Mouse (Mus musculus) gastrocnemius, adult 18-20 months (tissue): ENCODE measurements around the gene Lpcat3. TPM values are rescaled to one million over a fixed set of nuclear protein-coding genes. Genes with fewer than 3 reads are reported as not detected.

ENCODE experiments used
- DNase-seq: peaks from one replicate; pipeline ENCODE4 v3.0.0; 2021; ENCODE audit warnings: low spot score
- total RNA-seq, 2 experiments: library from RNA; stranded (reverse); gene quantifications; 2 replicates each; pipeline ENCODE4 v1.2.3; 2021

Gene Lpcat3
- total RNA-seq, 2 experiments from 2014 or later = 14.4 to 17.8 TPM

DNA sequence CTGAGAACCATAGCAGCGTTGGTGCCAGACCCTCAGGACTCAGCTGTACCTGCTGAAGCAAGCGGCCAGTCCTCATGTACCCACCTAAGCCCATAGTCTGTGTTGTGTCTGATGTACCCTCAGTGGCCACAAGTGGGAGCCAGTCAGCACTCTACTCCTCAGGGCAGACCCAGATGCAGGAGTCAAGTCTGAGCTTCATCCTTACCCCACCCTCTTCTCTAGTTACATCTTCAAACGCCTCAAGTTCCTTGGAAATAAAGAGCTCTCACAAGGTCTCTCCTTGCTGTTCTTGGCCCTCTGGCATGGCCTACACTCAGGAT is 39.9 kb downstream of the Lpcat3 start:
- peak; percentile 66 for DNase-seq

GRCm38 (mm10) chr6:124703789-124704188 is 41.0 kb downstream of the Lpcat3 start:
- no peak for DNase-seq

- DNase-seq = no peak
Measured at GRCm38 (mm10) chr6:124704417-124704816, 41.6 kb downstream of the Lpcat3 start.

- no peak for DNase-seq
Measured at GRCm38 (mm10) chr6:124706061-124706627, 43.3 kb downstream of the Lpcat3 start.

- no peak for DNase-seq
Measured at GRCm38 (mm10) chr6:124708289-124708889, 45.6 kb downstream of the Lpcat3 start.

- DNase-seq = peak; percentile 98
Measured at GRCm38 (mm10) chr6:124711824-124712782, 49.3 kb downstream of the Lpcat3 start, which contains the start of the genes Emg1 and Phb2. TSS of gene Emg1 (minus strand) at chr6:124712178. TSS of gene Phb2 (plus strand) at chr6:124712336.

- DNase-seq = no peak
Measured at GRCm38 (mm10) chr6:124712918-124713317, 50.1 kb downstream of the Lpcat3 start.

GRCm38 (mm10) chr6:124716864-124717490 is 54.1 kb downstream of the Lpcat3 start:
- no peak for DNase-seq

DNA sequence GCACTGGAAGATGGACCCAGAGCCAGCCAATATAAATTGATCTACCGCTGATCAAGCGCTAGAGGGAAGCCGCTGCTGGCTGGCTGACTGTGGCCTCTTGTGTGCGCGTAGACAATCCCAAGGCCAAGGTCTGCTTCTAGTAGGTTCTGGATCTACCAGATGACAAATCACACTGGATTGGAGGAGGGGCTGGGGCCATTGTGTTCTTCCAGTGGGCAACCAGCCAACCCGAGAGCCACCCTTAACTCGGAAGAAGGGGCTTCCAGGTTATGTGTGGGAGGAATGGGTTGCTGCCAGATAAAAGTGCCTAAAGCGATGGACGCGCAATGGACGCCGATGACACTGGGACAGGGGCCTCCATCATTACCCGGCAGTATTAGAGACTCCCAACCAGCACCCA is 55.1 kb downstream of the Lpcat3 start:
- DNase-seq = no peak

DNA sequence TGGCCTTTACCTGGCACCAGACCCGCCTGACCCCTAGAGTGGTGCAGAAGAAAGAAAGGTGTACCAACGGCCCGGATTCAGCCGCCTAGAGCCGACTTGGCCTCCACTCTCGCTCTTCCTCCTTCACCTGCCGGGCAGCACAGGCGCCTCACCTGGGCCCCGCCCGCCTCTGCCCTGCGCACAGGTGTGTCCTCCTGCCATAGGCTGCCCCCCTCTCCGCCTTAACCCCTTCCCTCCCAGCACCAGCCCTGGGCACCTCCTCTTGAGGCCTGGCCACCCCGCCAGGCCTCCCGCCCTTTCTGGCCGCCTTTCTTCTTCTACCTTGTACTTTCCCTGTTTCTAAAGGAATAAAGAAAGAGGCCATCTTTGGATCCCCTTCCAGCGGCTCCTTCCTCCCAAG is 55.9 kb downstream of the Lpcat3 start:
- DNase-seq = no peak

- DNase-seq = no peak
Measured at GRCm38 (mm10) chr6:124719354-124719978, 56.6 kb downstream of the Lpcat3 start.

DNA sequence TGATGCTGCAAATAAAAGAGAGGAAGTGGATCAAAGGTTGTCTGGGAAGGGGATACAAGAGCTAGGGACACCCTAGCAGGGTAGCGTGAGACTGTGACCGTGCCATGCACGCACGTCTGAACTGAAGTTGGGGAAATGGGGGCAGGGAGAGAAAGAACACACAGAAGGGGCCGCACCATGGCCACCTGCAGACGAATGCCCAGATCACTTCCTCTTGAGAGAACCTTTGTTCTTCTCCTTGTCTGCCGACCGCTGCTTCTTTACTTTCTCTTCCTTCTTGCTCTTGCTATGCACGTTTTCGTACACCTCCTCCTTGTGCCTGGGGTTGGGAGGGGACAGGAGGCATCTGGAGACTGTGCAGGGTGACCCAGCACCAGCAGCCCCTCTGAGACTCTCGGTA is 58.1 kb downstream of the Lpcat3 start:
- DNase-seq = no peak

GRCm38 (mm10) chr6:124722876-124723473 is 60.1 kb downstream of the Lpcat3 start:
- DNase-seq = no peak

GRCm38 (mm10) chr6:124723541-124723940 is 60.7 kb downstream of the Lpcat3 start:
- no peak for DNase-seq

DNA sequence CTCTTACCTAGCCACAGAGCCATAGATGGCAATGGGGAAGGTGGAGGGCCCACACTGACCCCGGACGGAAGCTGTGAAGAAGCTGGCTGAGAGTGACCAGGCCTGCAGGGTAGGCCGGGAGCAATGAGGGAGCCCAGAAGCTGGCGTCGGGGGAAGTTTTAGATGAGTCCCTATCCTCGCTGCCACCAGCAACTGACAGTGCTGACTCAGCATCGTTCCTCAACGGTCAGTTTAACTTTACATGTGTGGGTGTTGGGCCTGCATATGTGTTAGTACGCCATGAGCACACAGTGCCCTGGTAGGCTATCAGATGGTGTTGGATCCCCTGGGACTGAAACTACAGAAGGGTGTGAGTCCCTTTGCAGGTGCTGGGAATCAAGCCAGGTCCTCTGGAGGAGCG is 61.6 kb downstream of the Lpcat3 start:
- DNase-seq = no peak

DNA sequence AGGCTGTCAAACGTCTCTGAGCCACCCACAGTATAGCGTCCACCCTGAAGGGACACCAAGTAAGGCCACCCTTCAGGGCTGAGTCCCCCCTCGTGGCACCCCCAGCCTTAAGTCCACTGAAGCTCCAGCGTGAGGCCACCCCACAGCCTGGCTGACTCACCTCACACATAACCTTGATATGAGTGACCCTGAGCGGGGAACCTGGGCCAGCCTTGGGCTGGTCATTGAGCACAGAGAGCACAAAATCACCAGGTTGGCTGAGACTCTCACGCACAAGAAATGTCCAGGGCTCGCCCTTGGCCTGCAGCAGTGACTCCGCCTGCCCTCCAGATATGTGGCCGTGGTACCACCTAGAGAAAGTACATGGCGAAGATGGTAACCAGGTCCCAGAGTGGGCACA is 65.8 kb downstream of the Lpcat3 start:
- DNase-seq = no peak

DNA sequence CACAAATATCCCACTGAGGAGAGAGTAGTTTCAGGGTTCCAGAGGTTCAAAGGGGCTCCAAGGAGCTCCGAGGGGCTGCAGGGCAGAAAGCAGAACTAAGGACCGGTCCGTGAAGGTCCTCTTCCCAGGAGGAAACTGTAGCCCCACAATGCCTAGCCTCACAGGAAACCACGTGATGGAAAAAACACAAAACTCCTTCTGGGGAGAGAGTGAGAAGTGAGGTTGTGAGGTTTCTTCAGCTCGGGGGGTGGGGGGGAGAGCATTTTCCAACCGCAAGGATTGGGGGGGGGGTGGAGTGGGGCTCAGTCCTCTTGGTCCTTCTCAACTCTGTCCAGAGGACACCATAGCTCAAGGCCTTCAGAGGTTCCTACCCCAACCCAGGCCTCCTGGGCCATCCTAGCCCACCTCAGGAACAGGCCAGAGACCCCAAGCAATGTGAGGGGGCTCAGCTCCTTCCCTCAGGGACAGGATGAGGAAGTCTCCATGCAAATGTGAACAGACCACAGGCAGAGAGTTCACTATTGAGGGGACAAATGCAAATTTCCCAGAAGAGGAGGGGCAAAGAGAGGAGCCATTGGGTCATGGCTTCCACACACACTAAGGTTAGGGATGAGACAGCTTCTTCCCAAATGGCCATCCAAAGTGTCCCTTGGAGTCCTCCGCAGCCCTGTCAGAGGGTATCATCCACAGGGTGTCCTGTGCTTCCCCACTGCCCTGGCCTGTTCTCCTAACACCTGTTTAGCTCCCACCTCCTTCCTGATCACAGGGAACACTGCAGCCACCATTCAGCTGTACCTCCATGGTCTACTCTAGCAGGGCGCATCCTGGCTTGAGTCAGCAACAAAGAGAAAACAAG is 67.3 kb downstream of the Lpcat3 start:
- DNase-seq = no peak

GRCm38 (mm10) chr6:124731038-124731437 is 68.2 kb downstream of the Lpcat3 start:
- no peak for DNase-seq

- DNase-seq = no peak
Measured at GRCm38 (mm10) chr6:124732476-124733370, 69.9 kb downstream of the Lpcat3 start.
